ENCODE assay signal across 15 mouse cellular contexts in the genomic region with DNA sequence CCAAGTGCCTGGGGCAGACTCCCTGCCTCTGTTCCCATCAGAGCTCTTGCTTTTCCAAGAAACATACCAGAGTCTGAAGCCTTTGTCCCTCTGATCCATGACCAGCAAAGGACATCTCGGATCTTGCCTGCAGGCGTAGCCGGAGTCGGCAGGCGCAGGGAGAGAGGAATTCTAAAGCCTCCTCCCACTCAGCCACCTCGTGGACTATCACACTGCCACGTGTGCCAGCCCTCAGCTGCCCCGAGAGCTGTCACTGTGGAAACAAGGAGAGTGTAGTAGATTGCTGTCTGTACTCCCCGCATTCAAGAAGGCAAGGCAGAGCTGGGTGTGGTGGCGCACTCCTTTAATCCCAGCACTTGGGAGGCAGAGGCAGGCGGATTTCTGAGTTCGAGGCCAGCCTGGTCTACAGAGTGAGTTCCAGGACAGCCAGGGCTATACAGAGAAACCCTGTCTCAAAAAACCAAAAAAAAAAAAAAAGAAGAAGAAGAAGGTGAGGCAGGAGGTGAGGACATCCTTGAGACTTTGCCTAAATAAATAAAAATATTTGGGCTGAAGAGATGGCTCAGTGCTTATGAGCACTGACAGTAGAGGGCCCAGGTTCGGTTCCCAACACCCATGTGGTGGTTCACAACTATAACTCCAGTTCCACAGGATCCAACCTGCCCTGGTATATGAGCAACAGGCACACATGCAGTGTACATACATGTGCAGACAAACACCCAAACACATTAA. TPM values are rescaled to one million over a fixed set of nuclear protein-coding genes. Genes with fewer than 3 reads are reported as not detected.
DNase-seq lines count a peak whose midpoint lies in the region; ATAC-seq and TF ChIP-seq lines count a peak whose summit lies in the region.
"Had no signal": no experiment of that assay in that cellular context is flagged by ENCODE, and none has a peak within 500 bp of the region (broad histone marks: within the 10 kb centered on the region; RNA-seq: fewer than 3 reads in every experiment).

No protein-coding gene starts in this region.

- no peaks in the 10 kb centered on the region for H3K9me3 ChIP-seq in intestine, embryonic 14.5 days (ENCODE audit: control insufficient read depth, low read length)
- no peaks in the 10 kb centered on the region for H3K9me3 ChIP-seq in intestine, postnatal 0 days (ENCODE audit: control insufficient read depth)
- H3K9me3 ChIP-seq in ES-Bruce4 (replicated peaks; ENCODE audit: control insufficient read depth, insufficient read depth, low read length, poor library complexity, severe bottlenecking) = no peaks in the 10 kb centered on the region
- peaks cover 3% of the 10 kb centered on the region; the same call in 1 of the 2 replicates for H3K9me3 ChIP-seq in embryonic facial prominence, embryonic 10.5 days
- H3K9me3 ChIP-seq: limb, embryonic 15.5 days; neural tube, embryonic 13.5 days had no signal

- TF ChIP-seq CTCF in intestine, postnatal 0 days (IDR thresholded peaks at IDR 0.05; ENCODE audit: low read depth) = no peak
- no peak for TF ChIP-seq CTCF in ES-Bruce4 (IDR thresholded peaks at IDR 0.05; ENCODE audit: low read depth, low read length)

- no peak overlapping the region for H3K4me2 ChIP-seq in intestine, embryonic 14.5 days (ENCODE audit: low read length)
- no peak overlapping the region for H3K4me2 ChIP-seq in intestine, postnatal 0 days (replicated peaks; ENCODE audit: low read depth)
- H3K4me2 ChIP-seq: limb, embryonic 15.5 days; neural tube, embryonic 13.5 days had no signal

- no peak overlapping the region for H3K9ac ChIP-seq in intestine, embryonic 14.5 days (ENCODE audit: low read length)
- no peak overlapping the region for H3K9ac ChIP-seq in intestine, postnatal 0 days (ENCODE audit: low read depth, low read length)
- peak overlapping the region; percentile 64 for H3K9ac ChIP-seq in ES-Bruce4 (ENCODE audit: low read depth, poor library complexity, severe bottlenecking)
- H3K9ac ChIP-seq: limb, embryonic 15.5 days; neural tube, embryonic 13.5 days had no signal

- DNase-seq in intestine, embryonic 14.5 days (ENCODE audit: low spot score) = peak; percentile 47
- DNase-seq in 3134 (ENCODE audit: extremely low read depth, insufficient read length, low spot score) = peak; percentile 46
- DNase-seq in embryonic facial prominence, embryonic 10.5 days (ENCODE audit: low spot score) = no peak
- no peak for DNase-seq in urinary bladder, adult 18-20 months (ENCODE audit: low spot score in 2 of 2)
- DNase-seq in T-cell, adult 2 months (ENCODE audit: low spot score) = no peak
- DNase-seq: cerebellum, postnatal 14 days; gastrocnemius, postnatal 25 days; right cerebral cortex, postnatal 14 days; thymus, postnatal 4 days had no signal

- WGBS in intestine, embryonic 14.5 days = 68% methylated on average over 12 of the region's 13 CpGs
- 76% methylated on average over 13 of the region's 13 CpGs for WGBS in intestine, postnatal 0 days
- WGBS in embryonic facial prominence, embryonic 10.5 days = 70% methylated on average over 13 of the region's 13 CpGs

- no peak for ATAC-seq in intestine, embryonic 14.5 days (replicated peaks; ENCODE audit: low FRiP score, low TSS enrichment, low read depth)
- no peak for ATAC-seq in intestine, postnatal 0 days
- ATAC-seq: forebrain, embryonic 14.5 days had no signal

- no peak overlapping the region for H3K27ac ChIP-seq in intestine, embryonic 14.5 days (ENCODE audit: low read depth)
- no peak overlapping the region for H3K27ac ChIP-seq in intestine, postnatal 0 days (ENCODE audit: low read depth, low read length)
- H3K27ac ChIP-seq in ES-Bruce4 (ENCODE audit: insufficient read depth, low read length) = peak overlapping the region; percentile 94
- peak overlapping the region; percentile 95 for H3K27ac ChIP-seq in embryonic facial prominence, embryonic 10.5 days (replicated peaks)
- H3K27ac ChIP-seq: kidney, postnatal 0 days; limb, embryonic 15.5 days; neural tube, embryonic 13.5 days had no signal

- TF ChIP-seq POLR2A in ES-Bruce4 (IDR thresholded peaks at IDR 0.05; ENCODE audit: insufficient read depth, low read length) = no peak

- H3K4me3 ChIP-seq in intestine, embryonic 14.5 days (ENCODE audit: low read depth, low read length) = no peak overlapping the region
- no peak overlapping the region for H3K4me3 ChIP-seq in intestine, postnatal 0 days (ENCODE audit: low read depth, low read length)
- H3K4me3 ChIP-seq in ES-Bruce4 (ENCODE audit: low read depth, low read length) = peak overlapping the region; percentile 39
- H3K4me3 ChIP-seq in embryonic facial prominence, embryonic 10.5 days = no peak overlapping the region
- H3K4me3 ChIP-seq: limb, embryonic 15.5 days; neural tube, embryonic 13.5 days had no signal

- H3K36me3 ChIP-seq in intestine, embryonic 14.5 days (ENCODE audit: control insufficient read depth, insufficient read depth, low read length) = no peaks in the 10 kb centered on the region
- H3K36me3 ChIP-seq in intestine, postnatal 0 days (ENCODE audit: control insufficient read depth, insufficient read depth) = no peaks in the 10 kb centered on the region
- no peaks in the 10 kb centered on the region for H3K36me3 ChIP-seq in ES-Bruce4 (ENCODE audit: control insufficient read depth, insufficient read depth, low read length, poor library complexity, severe bottlenecking)
- no peaks in the 10 kb centered on the region for H3K36me3 ChIP-seq in embryonic facial prominence, embryonic 10.5 days (replicated peaks)
- H3K36me3 ChIP-seq: limb, embryonic 15.5 days; neural tube, embryonic 13.5 days had no signal

- peaks cover 58% of the 10 kb centered on the region for H3K4me1 ChIP-seq in intestine, embryonic 14.5 days (replicated peaks; ENCODE audit: control insufficient read depth, insufficient read depth, low read length)
- no peaks in the 10 kb centered on the region for H3K4me1 ChIP-seq in intestine, postnatal 0 days (replicated peaks; ENCODE audit: control insufficient read depth, insufficient read depth, low read length)
- peaks cover 23% of the 10 kb centered on the region for H3K4me1 ChIP-seq in ES-Bruce4 (ENCODE audit: control insufficient read depth, insufficient read depth, low read length)
- peaks cover 91% of the 10 kb centered on the region for H3K4me1 ChIP-seq in embryonic facial prominence, embryonic 10.5 days

- peak; percentile 68; the same call in 1 of the 2 replicates for TF ChIP-seq EP300 in ES-Bruce4 (IDR thresholded peaks at IDR 0.05; ENCODE audit: insufficient read depth, low read depth, low read length)

- H3K27me3 ChIP-seq in intestine, embryonic 14.5 days (replicated peaks; ENCODE audit: control insufficient read depth, insufficient read depth, low read length) = no peaks in the 10 kb centered on the region
- H3K27me3 ChIP-seq in intestine, postnatal 0 days (replicated peaks; ENCODE audit: control insufficient read depth, insufficient read depth, low read length) = no peaks in the 10 kb centered on the region
- H3K27me3 ChIP-seq in ES-Bruce4 (ENCODE audit: control insufficient read depth, insufficient read depth, low read length, poor library complexity, severe bottlenecking) = no peaks in the 10 kb centered on the region
- 0 out of 2 replicates have a peak, but pooled peaks cover 3% of the 10 kb centered on the region for H3K27me3 ChIP-seq in embryonic facial prominence, embryonic 10.5 days (replicated peaks; ENCODE audit: low read depth, poor library complexity, severe bottlenecking)
- H3K27me3 ChIP-seq: limb, embryonic 15.5 days; neural tube, embryonic 13.5 days had no signal

RNA-seq across cellular contexts. Expression of gene Ssbp3, which starts 52.0 kb away (rescaled TPM):
- 73.2 and 76.2 TPM in 2 replicates for polyA plus RNA-seq in intestine, embryonic 14.5 days (2014; fragmentation: Nextera tagmentation; extraction: Ambion mirVana)
- 42.8 and 45.2 TPM in 2 replicates for polyA plus RNA-seq in intestine, postnatal 0 days (2015; fragmentation: Nextera tagmentation; extraction: Ambion mirVana)
- polyA plus RNA-seq in ES-Bruce4 (2011; ENCODE audit: insufficient read depth, insufficient read length, low read depth, missing spikeins) = 245 and 248 TPM in 2 replicates
- polyA plus RNA-seq in embryonic facial prominence, embryonic 10.5 days (2016; fragmentation: Nextera tagmentation; extraction: Ambion mirVana) = 147 TPM in 2 replicates

RNA-seq across cellular contexts. Expression of gene Acot11, which starts 53.7 kb away (rescaled TPM):
- polyA plus RNA-seq in intestine, embryonic 14.5 days (2014; fragmentation: Nextera tagmentation; extraction: Ambion mirVana) = 5.9 and 7.3 TPM in 2 replicates
- 7.8 and 7.9 TPM in 2 replicates for polyA plus RNA-seq in intestine, postnatal 0 days (2015; fragmentation: Nextera tagmentation; extraction: Ambion mirVana)
- polyA plus RNA-seq in ES-Bruce4 (2011; ENCODE audit: insufficient read depth, insufficient read length, low read depth, missing spikeins) = 3.8 and 4.7 TPM in 2 replicates
- 1.6 and 2.1 TPM in 2 replicates for polyA plus RNA-seq in embryonic facial prominence, embryonic 10.5 days (2016; fragmentation: Nextera tagmentation; extraction: Ambion mirVana)

Comparison
In these comparisons a context has a peak if more than half of its experiments do, and no peak if none do; other contexts are left out.
1. DNase-seq: peak in intestine, embryonic 14.5 days (single experiment) and 3134 (single experiment); none in embryonic facial prominence, embryonic 10.5 days (single experiment), urinary bladder, adult 18-20 months (0 of 2) and T-cell, adult 2 months (single experiment).
2. H3K27ac ChIP-seq: peak in ES-Bruce4 (single experiment) and embryonic facial prominence, embryonic 10.5 days (single experiment); none in intestine, embryonic 14.5 days (single experiment) and intestine, postnatal 0 days (single experiment).